Mouse (Mus musculus) naive thymus-derived CD4-positive, alpha-beta T cell, adult 2 months (primary cell): ENCODE measurements around the gene Slfn9.
"Not testable (repeated sequence)": the region's sequence is repeated elsewhere in the genome, so short reads cannot be mapped to it uniquely, and the experiment has no call there.

Experiments used
- DNase-seq: peaks from one replicate; pipeline ENCODE4 v3.0.0-alpha.2; 2011; ENCODE audit warnings: low read depth

The Slfn9 gene

GRCm38 (mm10) chr11:82954631-82955030 lies 37.0 kb downstream of the Slfn9 start:
- peak; percentile 70 for DNase-seq

- DNase-seq: peak; percentile 85
Observed at GRCm38 (mm10) chr11:82952612-82953542, 38.8 kb downstream of the Slfn9 start.

GRCm38 (mm10) chr11:82951865-82952611 lies 39.6 kb downstream of the Slfn9 start:
- peak; percentile 64 for DNase-seq

DNA sequence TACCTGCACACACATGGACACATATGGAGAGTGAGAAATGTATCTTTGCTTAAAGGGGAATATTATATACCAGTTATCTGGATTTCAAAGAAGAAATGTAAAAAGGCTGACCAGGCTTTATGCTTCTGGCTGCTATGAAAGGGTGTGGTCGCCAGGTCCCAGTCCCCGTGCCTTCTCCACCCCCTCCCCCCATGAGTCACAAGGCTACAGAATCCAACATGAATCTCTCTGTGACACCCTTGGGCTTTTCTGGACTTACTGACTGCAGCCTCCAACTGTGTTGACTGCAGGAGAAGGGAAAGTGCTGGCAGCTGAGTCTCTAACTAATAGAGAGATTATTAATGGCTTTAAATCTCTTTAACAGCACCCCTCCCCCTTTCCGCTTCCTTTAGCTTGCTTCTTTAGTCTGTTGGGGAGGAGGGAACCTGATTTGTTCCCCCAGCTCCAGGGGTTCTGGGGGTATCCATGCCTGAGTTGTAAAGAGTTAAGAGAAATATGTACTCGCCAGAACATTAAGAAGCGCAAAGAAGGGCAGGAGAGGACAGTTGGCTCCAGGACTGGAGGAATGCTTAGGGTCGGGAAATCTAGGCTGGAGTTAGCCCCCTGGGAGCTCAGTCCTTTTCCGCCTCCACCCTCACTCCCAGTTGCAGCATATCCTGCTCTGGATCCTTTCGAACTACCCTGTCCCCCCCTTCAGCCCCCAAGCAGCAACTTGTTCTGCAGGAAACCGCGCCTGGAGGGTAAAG lies 40.7 kb downstream of the Slfn9 start, which contains the start of gene Slfn5:
Gene Slfn5, plus strand, starts transcription at position 614 of the 746 bp plus-strand sequence.
- DNase-seq: no peak

DNA sequence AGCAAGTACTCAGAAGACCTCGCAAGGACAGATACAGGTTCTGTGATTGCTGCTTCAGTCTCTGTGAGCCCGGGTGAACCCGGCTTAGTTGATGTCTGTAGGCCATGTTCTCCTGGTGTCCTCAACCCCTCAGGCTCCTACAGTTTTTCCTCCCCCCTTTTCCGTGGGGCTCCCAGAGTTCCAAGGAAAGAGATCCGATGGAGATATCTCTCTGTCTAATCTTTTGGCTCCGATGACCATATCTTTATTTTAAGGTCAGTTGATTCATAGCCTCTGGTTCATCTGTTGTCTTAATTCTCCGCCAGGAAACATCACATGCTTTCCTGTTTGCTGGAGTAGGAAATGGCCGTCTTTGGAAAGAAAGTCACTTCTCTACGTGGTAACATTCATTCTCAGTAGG lies 42.6 kb downstream of the Slfn9 start:
- no peak for DNase-seq

DNA sequence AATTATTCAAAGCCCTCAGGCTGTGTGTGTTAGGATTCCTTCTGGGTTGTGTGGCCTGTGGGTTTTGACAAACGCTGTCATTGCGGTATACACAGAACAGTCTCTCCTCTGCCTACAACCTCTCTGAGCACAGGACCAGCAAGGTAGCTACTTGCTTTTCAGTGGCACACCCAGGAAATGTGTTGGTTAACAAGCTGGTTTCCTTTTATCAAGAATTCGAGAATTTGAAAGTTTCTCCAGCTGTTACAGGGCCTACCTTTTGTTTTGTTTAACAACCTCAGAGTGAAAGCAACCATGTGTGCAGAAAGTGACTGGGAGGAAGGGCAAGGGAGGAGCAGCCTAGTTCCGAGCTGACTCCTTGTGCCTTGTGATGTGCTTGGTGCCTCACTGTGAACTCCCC lies 44.2 kb downstream of the Slfn9 start:
- peak; percentile 86 for DNase-seq

GRCm38 (mm10) chr11:82945636-82946035 lies 46.0 kb downstream of the Slfn9 start:
- DNase-seq: no peak

DNA sequence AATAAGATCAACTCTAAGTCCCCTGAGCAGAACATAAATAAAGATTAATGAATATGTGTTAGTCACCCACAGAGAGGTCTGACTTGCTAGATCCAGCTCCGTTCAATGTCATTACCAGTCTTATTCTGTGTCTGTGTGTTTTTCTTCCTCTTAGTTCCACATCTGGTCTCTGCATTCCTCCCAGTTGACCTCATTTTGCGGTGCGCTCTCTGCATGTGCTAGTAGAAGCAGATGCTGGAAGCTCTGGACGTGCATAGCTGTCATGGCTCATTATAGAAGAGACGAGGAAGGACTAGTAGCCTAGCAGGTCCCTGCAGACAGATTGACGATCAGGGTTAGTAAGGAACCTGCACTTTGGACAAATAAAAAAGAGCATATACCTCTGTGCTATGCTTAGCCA lies 48.3 kb downstream of the Slfn9 start:
- DNase-seq: no peak

DNA sequence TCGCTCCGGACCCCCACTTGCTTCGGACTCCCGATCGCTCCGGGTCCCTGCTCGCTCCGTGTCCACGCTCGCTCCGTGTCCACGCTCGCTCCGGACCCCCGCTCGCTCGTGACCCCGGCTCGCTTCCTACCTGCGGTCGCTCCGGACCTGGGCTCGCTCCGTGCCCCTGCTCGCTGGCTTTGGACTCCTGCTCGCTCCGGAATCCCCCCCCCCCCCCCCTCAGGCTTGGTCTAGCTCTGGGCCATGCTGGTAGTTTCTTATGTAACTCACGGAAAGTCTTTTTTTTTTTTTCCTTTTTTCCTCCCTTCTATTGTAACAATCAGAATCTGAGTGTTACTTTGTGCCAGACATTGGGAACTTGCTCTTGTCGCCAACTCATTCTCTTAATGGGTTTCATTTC lies 58.4 kb downstream of the Slfn9 start:
- DNase-seq: no peak

DNA sequence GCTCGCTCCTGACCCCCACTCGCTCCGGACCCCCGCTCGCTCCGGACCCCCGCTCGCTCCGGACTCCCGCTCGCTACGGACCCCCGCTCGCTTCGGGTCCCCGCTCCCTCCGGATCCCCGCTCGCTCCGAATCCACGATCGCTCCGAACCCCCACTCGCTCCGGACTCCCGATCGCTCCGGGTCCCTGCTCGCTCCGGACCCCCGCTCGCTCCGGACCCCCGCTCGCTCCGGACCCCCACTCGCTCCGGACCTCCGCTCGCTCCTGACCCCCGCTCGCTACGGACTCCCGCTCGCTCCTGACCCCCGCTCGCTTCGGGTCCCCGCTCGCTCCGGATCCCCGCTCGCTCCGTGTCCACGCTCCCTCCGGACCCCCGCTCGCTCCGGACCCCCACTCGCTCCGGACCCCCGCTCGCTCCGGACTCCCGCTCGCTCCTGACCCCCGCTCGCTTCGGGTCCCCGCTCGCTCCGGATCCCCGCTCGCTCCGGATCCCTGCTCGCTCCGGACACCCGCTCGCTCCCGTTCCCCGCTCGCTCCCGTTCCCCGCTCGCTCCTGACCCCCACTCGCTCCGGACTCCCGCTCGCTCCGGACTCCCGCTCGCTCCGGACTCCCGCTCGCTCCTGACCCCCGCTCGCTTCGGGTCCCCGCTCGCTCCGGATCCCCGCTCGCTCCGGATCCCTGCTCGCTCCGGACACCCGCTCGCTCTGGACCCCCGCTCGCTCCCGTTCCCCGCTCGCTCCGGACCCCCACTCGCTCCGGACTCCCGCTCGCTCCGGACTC lies 59.8 kb downstream of the Slfn9 start:
- DNase-seq: not testable (repeated sequence)

GRCm38 (mm10) chr11:82931161-82931560 lies 60.5 kb downstream of the Slfn9 start:
- DNase-seq: not testable (repeated sequence)

- DNase-seq: not testable (repeated sequence)
Observed at GRCm38 (mm10) chr11:82930391-82930955, 61.2 kb downstream of the Slfn9 start.

DNA sequence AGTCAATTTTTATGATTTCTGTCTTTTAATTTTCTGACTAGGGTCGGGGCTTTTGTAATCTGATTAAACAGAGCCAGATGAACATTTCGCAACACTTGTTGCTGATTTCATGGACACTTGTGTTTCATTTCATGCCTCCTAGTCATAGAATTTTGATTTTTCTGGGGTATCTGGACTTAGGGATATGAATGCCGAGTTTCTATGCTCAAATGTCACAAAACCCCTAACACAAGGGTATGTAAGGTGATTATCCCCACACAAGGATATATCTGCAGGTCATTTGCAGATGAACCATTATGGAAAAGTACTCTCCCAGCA lies 62.0 kb downstream of the Slfn9 start:
- DNase-seq: peak; percentile 41

- no peak for DNase-seq
Observed at GRCm38 (mm10) chr11:82928897-82929632, 62.6 kb downstream of the Slfn9 start.
